Mouse (Mus musculus) testis, adult 2 months (tissue): Measurements from ENCODE around the gene Olfr187.
"Not testable (repeated sequence)": the region's sequence is repeated elsewhere in the genome, so short reads cannot be mapped to it uniquely, and the experiment has no call there.

Experiments
- CTCF ChIP-seq: fragments of 200-500 bp; IDR thresholded peaks from 2 replicates; pipeline ENCODE4 v1.5.1; 2012; ENCODE audit warnings: low read depth, mild to moderate bottlenecking, inconsistent platforms, low read length, moderate library complexity; ENCODE audit not compliant: control insufficient read depth, insufficient read depth, insufficient replicate concordance
- POLR2A ChIP-seq: fragments of 200-500 bp; IDR thresholded peaks from 2 replicates; pipeline ENCODE4 v1.6.1; 2012; ENCODE audit warnings: low read depth, mild to moderate bottlenecking, inconsistent platforms, low read length, moderate library complexity; ENCODE audit not compliant: control insufficient read depth

- TF ChIP-seq POLR2A, CTCF: not testable (repeated sequence)
Measured at GRCm38 (mm10) chr16:59081113-59081512, 41.5 kb upstream of the Olfr187 start.
